Mouse (Mus musculus) brain, embryonic 14.5 days (tissue): ENCODE measurements around the gene Cpeb1.

Experiments used
- CTCF ChIP-seq: fragments of 200-500 bp; IDR thresholded peaks from 2 replicates; pipeline ENCODE4 v1.5.1; 2012; ENCODE audit warnings: inconsistent platforms, mild to moderate bottlenecking, moderate library complexity, borderline replicate concordance; ENCODE audit not compliant: insufficient read depth, insufficient read length; ENCODE audit errors: extremely low read depth
- POLR2A ChIP-seq: fragments of 200-500 bp; IDR thresholded peaks from 2 replicates; pipeline ENCODE4 v1.6.1; 2012; ENCODE audit warnings: mild to moderate bottlenecking, inconsistent platforms, borderline replicate concordance; ENCODE audit not compliant: poor library complexity, insufficient read depth, insufficient read length, severe bottlenecking; ENCODE audit errors: extremely low read depth

- TF ChIP-seq POLR2A (no peak), CTCF (no peak)
Observed at GRCm38 (mm10) chr7:81498181-81498580, 42.9 kb upstream of the Cpeb1 start, which contains the start of gene BC048679.
